Mouse (Mus musculus) CH12.LX (cell line): ENCODE results near the gene Olfr1564. TPM values are rescaled to one million over a fixed set of nuclear protein-coding genes. Genes with fewer than 3 reads are reported as not detected.
"Not testable (repeated sequence)": the region's sequence is repeated elsewhere in the genome, so short reads cannot be mapped to it uniquely, and the experiment has no call there.

Experiments used
- DNase-seq: peaks from one replicate; pipeline ENCODE4 v3.0.0-alpha.2; 2013; ENCODE audit errors: extremely low read depth
- H3K27ac ChIP-seq: 2 replicates; pipeline ENCODE4 v1.5.1; 2012; ENCODE audit warnings: low read depth, mild to moderate bottlenecking, control low read depth, moderate library complexity; ENCODE audit not compliant: insufficient read depth
- H3K27me3 ChIP-seq: replicated peaks from 2 replicates; pipeline ENCODE3; 2012; ENCODE audit warnings: inconsistent platforms
- H3K36me3 ChIP-seq, 2 experiments: replicated peaks in 1 of 2; 2 replicates each; pipeline versions ENCODE3 to v1.6.1; 2012; ENCODE audit warnings: inconsistent platforms in 1 of 2, low read length in 1 of 2, mild to moderate bottlenecking in 1 of 2, mixed read lengths in 1 of 2, moderate library complexity in 1 of 2; ENCODE audit not compliant: control insufficient read depth in 1 of 2, insufficient read depth in 1 of 2
- H3K4me1 ChIP-seq, 2 experiments: 2 replicates each; pipeline ENCODE4 v1.6.1; 2012; ENCODE audit warnings: inconsistent platforms in 1 of 2, moderate library complexity in 1 of 2; ENCODE audit not compliant: insufficient read depth in 2 of 2, control insufficient read depth in 1 of 2
- H3K4me2 ChIP-seq: 2 replicates; pipeline ENCODE4 v1.6.1; 2012; ENCODE audit warnings: low read depth, mild to moderate bottlenecking, control low read depth; ENCODE audit not compliant: poor library complexity, insufficient read depth, severe bottlenecking
- H3K4me3 ChIP-seq, 3 experiments: fragments of 150-350 bp in 1 of 3; sonication (generic) in 1 of 3; replicated peaks in 1 of 3; 2 replicates each; pipeline versions ENCODE3 to v1.5.1; 2011 to 2012; ENCODE audit warnings: low read depth in 2 of 3, low read length in 2 of 3, mild to moderate bottlenecking in 2 of 3, moderate library complexity in 2 of 3, control low read depth in 1 of 3, improper control_type of control experiment in 1 of 3, inconsistent platforms in 1 of 3, mixed read lengths in 1 of 3; ENCODE audit not compliant: poor library complexity in 1 of 3
- H3K79me2 ChIP-seq: replicated peaks from 2 replicates; pipeline ENCODE4 v1.6.1; 2012; ENCODE audit warnings: mild to moderate bottlenecking, moderate library complexity; ENCODE audit not compliant: control insufficient read depth, poor library complexity, insufficient read depth, severe bottlenecking; ENCODE audit errors: extremely low read depth
- H3K9ac ChIP-seq: 2 replicates; pipeline ENCODE4 v1.6.1; 2012; ENCODE audit warnings: low read depth, mild to moderate bottlenecking, control low read depth, moderate library complexity; ENCODE audit not compliant: insufficient read depth
- H3K9me3 ChIP-seq: replicated peaks from 2 replicates; pipeline ENCODE3; 2012; ENCODE audit warnings: low read length, inconsistent platforms, mixed read lengths
- dilution Hi-C: fragments of 300-500 bp; cut with MboI; formaldehyde crosslinking; loops from 2 replicates; pipeline ENCODE4 v1.14.3; 2020; ENCODE audit warnings: low sequenced_read_pairs; ENCODE audit not compliant: extremely low pct_unique_long_range_greater_than_20kb, extremely low pct_ligation_motif_present
- in situ Hi-C: fragments of 300-500 bp; cut with MboI; formaldehyde crosslinking; loops from 3 replicates; pipeline ENCODE4 v1.14.3; 2019; ENCODE audit warnings: low sequenced_read_pairs, low pct_ligation_motif_present, low pct_unique_long_range_greater_than_20kb, mixed read lengths
- polyA plus RNA-seq: library from polyadenylated mRNA; unstranded; fragments of >175 nt; gene quantifications from 2 replicates; pipeline ENCODE4 v1.2.1, GENCODE M21; 2012; ENCODE audit warnings: low read depth; ENCODE audit not compliant: insufficient read length
- total RNA-seq, 2 experiments: library from RNA; depleted of rRNA; stranded (reverse); fragments of 300-350 nt in 1 of 2; fragments of >200 nt in 1 of 2; gene quantifications; 2 replicates each; pipeline ENCODE4 v1.2.3; 2012 to 2014

Olfr1564 gene
- total and polyA plus RNA-seq, 3 experiments, result not detected

DNA sequence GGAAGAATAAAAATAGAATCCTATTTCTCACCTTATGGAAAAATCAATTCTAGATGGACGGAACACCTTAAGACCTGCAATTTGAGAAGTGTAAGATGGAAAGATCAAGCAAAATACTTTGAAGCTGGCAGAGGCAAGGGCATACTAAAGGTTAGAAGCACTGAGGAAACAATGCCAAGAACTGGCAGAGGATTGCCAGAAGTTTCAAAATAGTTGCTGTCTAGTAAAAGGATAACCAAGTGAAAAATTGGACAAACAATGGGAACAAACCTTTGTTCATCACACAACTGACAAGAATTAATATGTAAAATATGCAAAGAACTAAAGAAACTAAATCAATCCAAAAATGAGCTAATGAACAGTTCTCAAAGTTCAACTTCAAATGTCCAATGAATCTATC, 15.2 kb upstream of the Olfr1564 start:
- H3K79me2 ChIP-seq, DNase-seq, dilution Hi-C loops, H3K27ac ChIP-seq, H3K9ac ChIP-seq, H3K27me3 ChIP-seq, H3K4me1 ChIP-seq, H3K4me3 ChIP-seq, H3K9me3 ChIP-seq, in situ Hi-C loops, H3K36me3 ChIP-seq, H3K4me2 ChIP-seq: not testable (repeated sequence)

DNA sequence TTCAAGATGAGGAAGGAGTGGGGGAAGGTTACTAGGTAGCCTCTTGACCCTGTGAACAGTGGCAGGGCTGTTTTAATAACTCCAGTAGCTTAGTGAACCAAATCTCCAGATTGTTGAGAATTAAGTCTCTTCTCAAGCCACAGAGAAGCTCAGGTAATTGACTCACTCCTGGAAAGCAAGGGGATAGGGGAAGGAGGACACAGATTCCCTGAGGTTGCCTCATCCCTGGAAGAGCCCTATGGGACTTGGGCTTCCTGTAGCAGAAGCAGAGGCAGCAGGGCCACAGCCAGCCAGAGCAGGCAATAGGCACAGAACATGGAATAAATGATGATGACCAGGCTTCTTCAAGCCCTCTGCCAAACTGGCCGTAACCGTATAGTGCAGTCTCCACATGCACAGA, 30.5 kb downstream of the Olfr1564 start, which contains the start of gene Olfr239:
Gene Olfr239, plus strand, starts transcription at position 301 of the 400 bp plus-strand sequence.
- H3K27me3 ChIP-seq, dilution Hi-C loops, H3K36me3 ChIP-seq, H3K79me2 ChIP-seq, H3K9ac ChIP-seq, H3K27ac ChIP-seq, H3K4me1 ChIP-seq, H3K4me2 ChIP-seq, H3K4me3 ChIP-seq, H3K9me3 ChIP-seq, in situ Hi-C loops, DNase-seq: not testable (repeated sequence)

DNA sequence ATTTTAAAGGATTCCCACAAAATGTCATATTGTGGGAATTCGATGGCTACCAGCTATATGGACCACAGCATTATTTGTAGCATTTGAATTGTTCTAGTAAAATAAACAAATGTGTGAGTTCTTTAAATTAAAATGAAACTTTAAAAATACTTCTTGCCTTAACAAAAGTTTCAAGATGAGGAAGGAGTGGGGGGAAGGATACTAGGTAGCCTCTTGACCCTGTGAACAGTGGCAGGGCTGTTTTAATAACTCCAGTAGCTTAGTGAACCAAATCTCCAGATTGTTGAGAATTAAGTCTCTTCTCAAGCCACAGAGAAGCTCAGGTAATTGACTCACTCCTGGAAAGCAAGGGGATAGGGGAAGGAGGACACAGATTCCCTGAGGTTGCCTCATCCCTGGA, 53.3 kb downstream of the Olfr1564 start, which contains the start of gene Olfr55:
Gene Olfr55, plus strand, starts transcription at position 301 of the 400 bp plus-strand sequence.
- DNase-seq, H3K4me1 ChIP-seq, H3K79me2 ChIP-seq, H3K4me3 ChIP-seq, in situ Hi-C loops, dilution Hi-C loops, H3K27ac ChIP-seq, H3K36me3 ChIP-seq, H3K9ac ChIP-seq, H3K27me3 ChIP-seq, H3K9me3 ChIP-seq, H3K4me2 ChIP-seq: not testable (repeated sequence)

Other genes with a start within 250 kb of the Olfr1564 start
- gene Zfp952, start 228.6 kb downstream of the Olfr1564 start, total RNA-seq (2012; rRNA removed), result 4.2 and 4.5 TPM in 2 replicates
- 5.7 TPM in 2 replicates for gene Zfp952, start 228.6 kb downstream of the Olfr1564 start, total RNA-seq (2014; rRNA removed)
- gene Zfp952, start 228.6 kb downstream of the Olfr1564 start, polyA plus RNA-seq, result 4.3 and 5.5 TPM in 2 replicates
- 3.1 and 3.2 TPM in 2 replicates for gene Zfp763, start 188.3 kb downstream of the Olfr1564 start, total RNA-seq (2012; rRNA removed)
- 5.7 and 6.0 TPM in 2 replicates for gene Zfp763, start 188.3 kb downstream of the Olfr1564 start, total RNA-seq (2014; rRNA removed)
- gene Zfp763, start 188.3 kb downstream of the Olfr1564 start, polyA plus RNA-seq, result 2.9 and 3.7 TPM in 2 replicates
- gene 4921501E09Rik, start 153.6 kb downstream of the Olfr1564 start, total RNA-seq (2012; rRNA removed), result not detected in 2 replicates
- not detected in 2 replicates for gene 4921501E09Rik, start 153.6 kb downstream of the Olfr1564 start, total RNA-seq (2014; rRNA removed)
- not detected in 2 replicates for gene 4921501E09Rik, start 153.6 kb downstream of the Olfr1564 start, polyA plus RNA-seq
- gene Zfp563, start 132.4 kb downstream of the Olfr1564 start, total RNA-seq (2012; rRNA removed), result 3.5 and 4.1 TPM in 2 replicates
- gene Zfp563, start 132.4 kb downstream of the Olfr1564 start, total RNA-seq (2014; rRNA removed), result 4.1 and 4.5 TPM in 2 replicates
- 1.9 and 3.7 TPM in 2 replicates for gene Zfp563, start 132.4 kb downstream of the Olfr1564 start, polyA plus RNA-seq
- gene Morc2b, start 82.0 kb downstream of the Olfr1564 start, total RNA-seq (2012; rRNA removed), result not detected in 2 replicates
- not detected in 2 replicates for gene Morc2b, start 82.0 kb downstream of the Olfr1564 start, total RNA-seq (2014; rRNA removed)
- not detected in 2 replicates for gene Morc2b, start 82.0 kb downstream of the Olfr1564 start, polyA plus RNA-seq
- gene Olfr55, start 53.2 kb downstream of the Olfr1564 start, total RNA-seq (2012; rRNA removed), result not detected in 2 replicates
- gene Olfr55, start 53.2 kb downstream of the Olfr1564 start, total RNA-seq (2014; rRNA removed), result not detected in 2 replicates
- not detected in 2 replicates for gene Olfr55, start 53.2 kb downstream of the Olfr1564 start, polyA plus RNA-seq
- not detected in 2 replicates for gene Olfr239, start 30.4 kb downstream of the Olfr1564 start, total RNA-seq (2012; rRNA removed)
- not detected in 2 replicates for gene Olfr239, start 30.4 kb downstream of the Olfr1564 start, total RNA-seq (2014; rRNA removed)
- not detected in 2 replicates for gene Olfr239, start 30.4 kb downstream of the Olfr1564 start, polyA plus RNA-seq
- 5.9 and 7.5 TPM in 2 replicates for gene Zfp955a, start 33.5 kb upstream of the Olfr1564 start, total RNA-seq (2012; rRNA removed)
- 13.2 and 15.1 TPM in 2 replicates for gene Zfp955a, start 33.5 kb upstream of the Olfr1564 start, total RNA-seq (2014; rRNA removed)
- 7.3 and 7.5 TPM in 2 replicates for gene Zfp955a, start 33.5 kb upstream of the Olfr1564 start, polyA plus RNA-seq
- not detected in 2 replicates for gene Olfr63, start 43.0 kb upstream of the Olfr1564 start, total RNA-seq (2012; rRNA removed)
- not detected in 2 replicates for gene Olfr63, start 43.0 kb upstream of the Olfr1564 start, total RNA-seq (2014; rRNA removed)
- 0.03 and 0.08 TPM in 2 replicates for gene Olfr63, start 43.0 kb upstream of the Olfr1564 start, polyA plus RNA-seq
- 3.8 and 4.8 TPM in 2 replicates for gene Zfp955b, start 67.9 kb upstream of the Olfr1564 start, total RNA-seq (2012; rRNA removed)
- gene Zfp955b, start 67.9 kb upstream of the Olfr1564 start, total RNA-seq (2014; rRNA removed), result 8.4 and 11.0 TPM in 2 replicates
- gene Zfp955b, start 67.9 kb upstream of the Olfr1564 start, polyA plus RNA-seq, result 17.8 and 25.7 TPM in 2 replicates
- 4.6 and 6.5 TPM in 2 replicates for gene Zfp81, start 137.2 kb upstream of the Olfr1564 start, total RNA-seq (2012; rRNA removed)
- gene Zfp81, start 137.2 kb upstream of the Olfr1564 start, total RNA-seq (2014; rRNA removed), result 15.9 and 20.5 TPM in 2 replicates
- gene Zfp81, start 137.2 kb upstream of the Olfr1564 start, polyA plus RNA-seq, result 9.5 and 9.6 TPM in 2 replicates
- 7.2 and 8.2 TPM in 2 replicates for gene Zfp101, start 173.0 kb upstream of the Olfr1564 start, total RNA-seq (2012; rRNA removed)
- 15.4 and 21.5 TPM in 2 replicates for gene Zfp101, start 173.0 kb upstream of the Olfr1564 start, total RNA-seq (2014; rRNA removed)
- 10.7 and 11.2 TPM in 2 replicates for gene Zfp101, start 173.0 kb upstream of the Olfr1564 start, polyA plus RNA-seq
- not detected in 2 replicates for gene Actl9, start 211.2 kb upstream of the Olfr1564 start, total RNA-seq (2012; rRNA removed)
- gene Actl9, start 211.2 kb upstream of the Olfr1564 start, total RNA-seq (2014; rRNA removed), result not detected in 2 replicates
- not detected in 2 replicates for gene Actl9, start 211.2 kb upstream of the Olfr1564 start, polyA plus RNA-seq